Mouse (Mus musculus): ENCODE results near the gene Rad51b.

Rad51b gene

GRCm38 (mm10) chr12:79745845-79746510 lies 448.9 kb downstream of the Rad51b start:
- no peak for DNase-seq

- no peak for DNase-seq
Observed at GRCm38 (mm10) chr12:79747541-79747940, 450.5 kb downstream of the Rad51b start.

GRCm38 (mm10) chr12:79748862-79749261 lies 451.8 kb downstream of the Rad51b start:
- no peak for DNase-seq

- DNase-seq, result peak; percentile 69 to 71
Observed at GRCm38 (mm10) chr12:79750253-79751125, 453.4 kb downstream of the Rad51b start.

GRCm38 (mm10) chr12:79751781-79752180 lies 454.7 kb downstream of the Rad51b start:
- peak; percentile 56 to 64 for DNase-seq

- no peak for DNase-seq
Observed at GRCm38 (mm10) chr12:79752189-79752588, 455.1 kb downstream of the Rad51b start.

GRCm38 (mm10) chr12:79755617-79756016 lies 458.5 kb downstream of the Rad51b start:
- no peak for DNase-seq

- no peak for DNase-seq
Observed at GRCm38 (mm10) chr12:79756352-79756751, 459.3 kb downstream of the Rad51b start.

GRCm38 (mm10) chr12:79757775-79758174 lies 460.7 kb downstream of the Rad51b start:
- no peak for DNase-seq

GRCm38 (mm10) chr12:79759180-79759902 lies 462.3 kb downstream of the Rad51b start:
- DNase-seq, result no peak

- no peak for DNase-seq
Observed at GRCm38 (mm10) chr12:79761217-79761616, 464.1 kb downstream of the Rad51b start.

GRCm38 (mm10) chr12:79762087-79762486 lies 465.0 kb downstream of the Rad51b start:
- no peak for DNase-seq

- no peak for DNase-seq
Observed at GRCm38 (mm10) chr12:79762570-79763275, 465.6 kb downstream of the Rad51b start.

- DNase-seq, result no peak
Observed at GRCm38 (mm10) chr12:79766116-79766515, 469.0 kb downstream of the Rad51b start.

- DNase-seq, result no peak
Observed at GRCm38 (mm10) chr12:79768741-79769322, 471.8 kb downstream of the Rad51b start.

GRCm38 (mm10) chr12:79769763-79770162 lies 472.7 kb downstream of the Rad51b start:
- DNase-seq, result no peak

GRCm38 (mm10) chr12:79771194-79771593 lies 474.1 kb downstream of the Rad51b start:
- DNase-seq, result no peak

GRCm38 (mm10) chr12:79771741-79772140 lies 474.7 kb downstream of the Rad51b start:
- DNase-seq, result no peak

GRCm38 (mm10) chr12:79773246-79773645 lies 476.2 kb downstream of the Rad51b start:
- no peak for DNase-seq

GRCm38 (mm10) chr12:79774571-79774970 lies 477.5 kb downstream of the Rad51b start:
- no peak for DNase-seq

GRCm38 (mm10) chr12:79776828-79777227 lies 479.7 kb downstream of the Rad51b start:
- DNase-seq, result no peak

GRCm38 (mm10) chr12:79780745-79781144 lies 483.7 kb downstream of the Rad51b start:
- no peak for DNase-seq
